In genomic region chr5:112640651-112641050, GRCm38 (mm10) we compare ENCODE assay signal across 9 mouse cellular contexts.
DNase-seq lines count a peak whose midpoint lies in the region; ATAC-seq lines count a peak whose summit lies in the region.
"Had no signal": no experiment of that assay in that cellular context is flagged by ENCODE, and none has a peak within 500 bp of the region (broad histone marks: within the 10 kb centered on the region; RNA-seq: fewer than 3 reads in every experiment).

No protein-coding gene starts in this region.

- 0 out of 2 replicates have a peak, but pooled peaks have one; percentile 31 for ATAC-seq in heart, embryonic 12.5 days (ENCODE audit: insufficient number of reproducible peaks, low FRiP score)
- ATAC-seq in embryonic facial prominence, embryonic 13.5 days (ENCODE audit: insufficient number of reproducible peaks, insufficient read depth, low FRiP score, low TSS enrichment, low read depth), result no peak

- intact Hi-C loops in heart, postnatal 14 days (cut with DNase I), result no loop called here

- WGBS in heart, embryonic 12.5 days, result 17% methylated on average over 13 of the region's 13 CpGs
- 12% methylated on average over 13 of the region's 13 CpGs for WGBS in embryonic facial prominence, embryonic 13.5 days

- H3K27ac ChIP-seq in heart, embryonic 12.5 days (ENCODE audit: poor library complexity, severe bottlenecking), result no peak overlapping the region
- H3K27ac ChIP-seq in embryonic facial prominence, embryonic 13.5 days, result no peak overlapping the region

- no peaks in the 10 kb centered on the region for H3K9me3 ChIP-seq in heart, embryonic 12.5 days (replicated peaks)
- H3K9me3 ChIP-seq in embryonic facial prominence, embryonic 13.5 days, result no peaks in the 10 kb centered on the region

- no peak for DNase-seq in heart, postnatal 14 days
- DNase-seq in CD4-positive helper T cell, adult 2 months (ENCODE audit: low read depth, low spot score), result peak; percentile 5
- DNase-seq in lung, postnatal 10 days, result peak; percentile 41
- DNase-seq in urinary bladder, postnatal 36 days (ENCODE audit: low spot score in 2 of 2), result no peak
- no peak for DNase-seq in urinary bladder, adult 2 months (ENCODE audit: low spot score)
- no peak for DNase-seq in adrenal gland, postnatal 36 days
- DNase-seq: layer of hippocampus, postnatal 36 days had no signal

- H3K4me2 ChIP-seq in heart, embryonic 12.5 days, result peak overlapping the region; percentile 44
- peak overlapping the region; percentile 35 for H3K4me2 ChIP-seq in embryonic facial prominence, embryonic 13.5 days

- H3K4me3 ChIP-seq in heart, embryonic 12.5 days, result no peak overlapping the region
- no peak overlapping the region for H3K4me3 ChIP-seq in embryonic facial prominence, embryonic 13.5 days

- H3K27me3 ChIP-seq in heart, embryonic 12.5 days (replicated peaks), result peaks cover 81% of the 10 kb centered on the region
- peaks cover 25% of the 10 kb centered on the region for H3K27me3 ChIP-seq in embryonic facial prominence, embryonic 13.5 days

- no peak overlapping the region for H3K9ac ChIP-seq in heart, embryonic 12.5 days
- no peak overlapping the region for H3K9ac ChIP-seq in embryonic facial prominence, embryonic 13.5 days

- peaks cover 5% of the 10 kb centered on the region; the same call in 1 of the 2 replicates for H3K4me1 ChIP-seq in heart, embryonic 12.5 days (replicated peaks)
- H3K4me1 ChIP-seq in embryonic facial prominence, embryonic 13.5 days, result peaks cover 16% of the 10 kb centered on the region; the same call in 1 of the 2 replicates

- H3K36me3 ChIP-seq in heart, embryonic 12.5 days, result no peaks in the 10 kb centered on the region
- H3K36me3 ChIP-seq in embryonic facial prominence, embryonic 13.5 days, result no peaks in the 10 kb centered on the region

Comparison
In these comparisons a context has a peak if more than half of its experiments do, and no peak if none do; other contexts are left out.
1. DNase-seq: peak in CD4-positive helper T cell, adult 2 months (single experiment) and lung, postnatal 10 days (single experiment); none in heart, postnatal 14 days (0 of 2), urinary bladder, postnatal 36 days (0 of 2), urinary bladder, adult 2 months (single experiment) and adrenal gland, postnatal 36 days (0 of 2).